Mouse (Mus musculus): ENCODE data around the gene Wwox.

DNA sequence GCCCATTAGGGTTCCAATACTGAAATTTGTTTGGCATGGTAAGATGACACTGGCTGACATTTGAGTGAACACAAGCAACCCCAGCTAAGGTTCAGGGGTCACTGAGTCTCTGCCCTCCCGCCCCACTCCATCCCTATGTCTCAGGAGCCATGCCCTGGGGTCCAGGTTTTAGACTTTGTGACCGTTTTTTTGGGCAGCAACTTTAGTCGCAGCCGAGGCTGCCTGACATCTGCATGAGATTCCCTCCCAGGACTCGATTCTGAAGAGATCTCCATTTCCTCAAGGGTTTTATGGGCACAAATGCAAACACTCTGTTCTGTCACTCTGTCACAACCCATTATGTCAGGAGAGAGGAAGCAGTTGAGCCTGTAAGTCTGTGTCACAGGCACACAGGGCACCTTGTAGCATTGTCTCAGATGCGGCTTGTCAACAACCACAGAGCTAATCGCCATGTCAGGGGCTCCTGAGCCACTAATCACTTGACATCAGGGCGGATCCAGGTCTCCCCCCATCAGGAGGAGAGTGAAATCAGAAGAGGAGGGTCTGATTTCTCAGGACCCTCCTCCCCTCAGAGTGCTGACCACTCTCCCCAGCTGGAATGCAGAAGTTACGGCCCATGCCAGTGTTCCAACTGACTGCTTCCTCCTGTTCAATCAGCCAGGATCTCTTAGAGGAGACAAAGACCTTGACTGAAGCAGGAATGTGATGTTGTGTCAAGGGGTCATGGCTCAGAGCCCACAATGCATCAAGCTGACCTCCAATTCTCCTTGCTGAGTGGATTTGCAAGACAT lies 704.3 kb downstream of the Wwox start:
- TF ChIP-seq CTCF (IDR thresholded peaks at IDR 0.05) (no peak), EP300 (IDR thresholded peaks at IDR 0.05) (no peak)

Data from lung, postnatal 0 days (tissue).